Mouse (Mus musculus) lung, postnatal 25 days (tissue): ENCODE measurements around the gene Cab39l.

Experiments used
- DNase-seq: peaks from one replicate; pipeline ENCODE4 v3.0.0; 2022; ENCODE audit warnings: low spot score

Gene Cab39l

DNA sequence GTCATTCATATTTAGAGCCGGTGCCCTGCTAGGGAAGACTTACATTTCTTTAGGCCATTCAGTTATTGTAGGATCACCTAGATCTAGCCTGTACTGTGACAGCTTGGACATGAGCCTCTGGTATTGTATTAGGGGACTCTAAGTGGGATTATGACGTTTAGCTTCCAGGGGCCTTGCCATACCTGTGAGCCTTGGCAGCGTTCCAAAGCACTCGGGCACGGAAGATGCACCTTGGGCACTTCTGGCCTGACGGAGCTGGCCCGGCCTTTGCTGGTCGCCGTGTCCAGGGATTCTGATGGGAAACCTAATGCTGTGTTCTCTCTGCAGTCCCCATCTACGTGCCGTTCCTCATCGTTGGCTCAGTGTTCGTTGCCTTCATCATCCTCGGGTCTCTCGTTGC, 188.5 kb downstream of the Cab39l start:
- DNase-seq: no peak

- no peak for DNase-seq
Observed at GRCm38 (mm10) chr14:59630096-59630495, 189.3 kb downstream of the Cab39l start.

- no peak for DNase-seq
Observed at GRCm38 (mm10) chr14:59632067-59632466, 191.3 kb downstream of the Cab39l start.

DNA sequence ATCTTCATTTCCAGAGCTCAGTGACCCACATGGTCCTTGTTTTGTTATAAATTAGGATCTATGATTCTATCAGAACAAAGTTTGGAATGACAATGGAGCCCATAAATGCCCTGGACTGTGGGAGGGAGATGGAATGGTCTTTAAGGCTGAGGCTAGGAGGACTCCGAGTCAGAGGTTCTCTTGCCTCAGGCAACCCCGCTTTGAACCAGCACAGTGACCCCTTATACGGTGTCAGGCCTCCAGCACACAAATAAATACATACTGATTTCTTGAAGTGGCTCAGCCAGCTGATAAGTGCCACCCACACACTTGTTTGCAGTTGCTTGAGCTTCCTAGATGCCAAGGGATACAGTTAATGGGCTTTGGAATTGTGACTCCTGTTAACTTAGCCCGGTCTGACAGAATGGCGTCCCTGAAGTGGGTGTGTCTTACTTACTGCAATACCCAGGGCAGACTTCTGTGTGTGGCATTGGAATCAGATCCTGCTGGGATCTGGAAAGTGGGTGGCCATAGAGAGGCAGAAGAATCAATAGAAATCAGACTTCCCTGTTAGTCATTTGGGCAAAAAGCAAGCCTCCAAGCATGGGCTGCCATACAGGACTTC, 192.6 kb downstream of the Cab39l start:
- no peak for DNase-seq

- no peak for DNase-seq
Observed at GRCm38 (mm10) chr14:59633988-59634387, 193.2 kb downstream of the Cab39l start.
